Mouse (Mus musculus): ENCODE measurements around the gene Adgrv1.
"Not testable (repeated sequence)": the region's sequence is repeated elsewhere in the genome, so short reads cannot be mapped to it uniquely, and the experiment has no call there.

Gene Adgrv1

DNA sequence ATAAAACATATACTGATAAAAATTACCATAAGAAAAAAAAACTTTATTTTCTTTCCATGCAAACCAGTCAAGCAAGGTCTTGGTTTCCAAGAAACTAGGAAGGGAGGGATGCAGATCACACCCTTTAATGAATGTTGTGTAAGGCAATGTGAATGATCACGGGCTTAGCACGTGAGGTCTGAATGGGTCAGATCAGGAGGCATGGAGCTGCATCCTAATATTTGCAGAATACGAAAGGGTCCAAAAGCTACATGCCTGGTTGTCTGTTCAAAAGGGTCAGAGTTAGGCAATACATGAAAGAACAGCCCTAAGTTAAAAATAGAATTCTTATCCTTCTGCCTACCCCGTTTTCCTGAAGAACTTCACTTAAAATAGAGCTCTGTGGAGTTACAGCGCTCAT is 303.2 kb downstream of the Adgrv1 start:
- no peak for DNase-seq

DNA sequence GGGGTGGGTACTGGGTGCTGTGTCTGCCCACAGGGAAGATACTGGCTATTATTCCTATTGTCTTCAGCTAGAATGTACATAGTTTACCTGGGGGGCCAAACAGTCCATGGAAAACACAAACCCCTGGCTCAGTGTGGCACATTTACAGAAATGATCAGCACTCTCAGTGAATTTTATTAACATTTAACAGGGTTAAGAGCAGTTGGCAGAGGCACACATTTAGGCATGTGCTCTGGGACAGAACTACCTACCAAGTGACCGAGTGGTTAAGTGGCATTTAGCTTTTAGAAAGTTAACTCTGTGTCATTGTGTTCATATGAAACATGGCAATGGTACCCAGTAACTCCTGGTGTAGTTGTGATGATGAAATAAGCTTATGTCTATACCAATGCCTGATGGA is 304.8 kb downstream of the Adgrv1 start:
- DNase-seq, result no peak

DNA sequence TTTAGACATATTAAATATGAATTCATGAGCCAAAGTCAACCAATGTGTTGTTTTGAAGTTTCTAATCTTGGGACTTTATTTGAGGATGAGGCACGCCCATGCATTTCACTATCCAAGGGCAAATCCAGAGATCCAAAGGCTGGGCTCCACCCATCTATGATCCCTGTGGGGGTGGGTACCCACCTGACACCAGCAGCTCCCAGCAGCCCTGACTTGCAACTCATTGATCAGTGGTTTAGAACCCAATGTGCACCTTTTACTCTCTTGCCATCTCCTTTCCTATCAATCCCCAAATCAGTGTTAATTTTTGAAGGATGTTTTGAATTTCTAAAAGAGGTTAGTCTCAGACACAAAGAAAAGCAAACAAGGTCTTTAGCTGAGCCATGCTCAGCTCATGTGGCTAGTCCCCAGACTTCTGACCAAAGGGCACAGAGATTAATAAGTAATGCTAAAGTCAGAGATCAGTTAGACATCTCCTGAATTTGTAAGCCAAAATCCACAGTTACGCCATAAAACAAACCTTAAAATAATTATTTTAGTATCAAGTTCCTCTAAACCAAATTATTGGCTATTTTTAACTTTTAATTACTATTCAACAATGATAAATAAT is 307.2 kb downstream of the Adgrv1 start:
- DNase-seq, result no peak

DNA sequence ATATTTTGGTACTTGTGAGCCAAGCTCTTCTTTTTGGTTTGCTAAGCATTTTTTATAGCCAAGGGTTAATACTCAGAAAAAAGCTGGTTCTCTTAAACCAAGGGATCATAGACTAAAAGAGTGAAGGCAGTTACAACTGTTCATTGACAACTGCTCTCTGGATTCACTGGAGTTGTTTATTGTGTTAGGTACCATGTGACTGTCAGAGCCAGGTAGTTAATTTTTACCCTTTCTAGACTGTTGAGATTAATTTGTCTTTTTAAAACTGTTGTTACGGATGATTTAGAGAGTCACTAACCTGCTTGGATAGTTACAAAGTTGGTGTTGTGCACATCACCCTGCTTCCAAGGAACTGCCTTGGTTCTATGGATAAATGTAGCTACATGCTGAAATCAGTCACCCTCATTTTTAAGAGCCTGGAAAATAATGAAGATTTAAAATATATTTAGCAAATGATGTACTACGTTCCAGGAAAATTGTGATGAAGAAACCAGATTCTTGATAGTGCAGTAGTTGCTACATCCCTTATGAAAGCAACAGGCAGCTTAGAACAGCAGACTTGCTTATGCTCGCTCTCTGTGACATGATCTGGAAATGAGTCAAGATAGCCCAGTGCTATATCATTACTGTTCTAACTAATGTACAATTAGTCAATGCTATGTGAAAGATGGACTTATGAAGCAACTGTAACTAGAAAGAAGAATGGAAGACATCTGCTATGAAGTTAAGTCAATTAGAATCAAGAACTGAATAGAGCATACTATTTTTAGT is 309.2 kb downstream of the Adgrv1 start:
- no peak for DNase-seq

DNA sequence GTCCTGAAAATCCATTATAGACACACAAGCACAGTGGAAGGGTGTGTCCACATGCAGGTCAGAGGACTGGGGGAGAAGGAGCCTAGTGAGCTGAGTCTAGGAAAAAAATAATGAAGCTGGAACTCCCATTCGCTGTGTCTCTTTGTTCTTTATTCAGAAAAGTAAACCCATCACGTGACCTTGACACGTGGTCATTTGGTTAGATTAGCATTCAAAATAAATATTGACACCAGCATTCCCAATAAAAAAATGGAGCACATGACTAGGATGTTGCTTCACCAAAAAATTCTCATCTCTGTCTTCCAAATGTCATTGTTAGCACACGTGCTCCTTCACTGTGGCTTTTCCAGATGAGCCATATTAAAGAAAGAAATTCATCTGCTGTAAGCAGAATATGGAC is 316.4 kb downstream of the Adgrv1 start:
- no peak for DNase-seq

DNA sequence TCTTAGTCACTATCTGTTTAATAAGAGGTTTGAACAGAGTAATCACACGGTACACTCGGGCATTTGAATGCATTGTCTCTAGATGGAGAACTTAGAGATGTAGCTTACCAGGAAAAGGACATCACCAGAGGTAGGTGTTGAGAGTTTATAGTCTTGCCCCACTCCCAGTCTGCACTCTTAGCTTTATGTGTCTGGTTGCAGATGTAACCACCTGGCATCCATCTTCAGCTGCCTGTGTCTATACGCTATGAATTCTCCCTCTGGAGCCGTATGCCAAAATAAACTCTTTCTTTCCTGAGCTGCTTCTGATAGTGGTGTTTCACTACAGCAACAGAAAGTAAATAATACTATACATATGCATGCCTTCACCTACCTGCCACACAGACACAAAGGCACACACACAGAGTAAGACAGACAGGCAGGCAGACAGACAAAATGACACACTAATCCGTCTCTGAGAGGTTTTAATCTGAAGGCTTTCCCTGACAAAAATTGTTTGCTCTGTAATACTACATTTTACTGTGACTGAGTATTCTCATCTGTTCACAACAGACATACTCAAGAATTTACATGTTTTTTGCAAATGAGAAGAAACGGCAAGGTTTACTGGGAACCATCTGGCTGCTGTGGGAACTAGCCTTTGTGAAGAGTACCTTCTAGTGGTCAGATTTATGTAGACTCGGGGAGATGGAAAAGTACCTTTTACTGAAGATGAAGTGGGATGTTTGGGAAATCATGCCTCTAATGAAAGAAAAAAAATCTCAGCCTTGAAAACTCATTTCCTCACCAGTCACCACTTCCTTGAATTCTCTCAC is 318.4 kb downstream of the Adgrv1 start:
- DNase-seq, result peak in 1 of 2 experiments; percentile 24

DNA sequence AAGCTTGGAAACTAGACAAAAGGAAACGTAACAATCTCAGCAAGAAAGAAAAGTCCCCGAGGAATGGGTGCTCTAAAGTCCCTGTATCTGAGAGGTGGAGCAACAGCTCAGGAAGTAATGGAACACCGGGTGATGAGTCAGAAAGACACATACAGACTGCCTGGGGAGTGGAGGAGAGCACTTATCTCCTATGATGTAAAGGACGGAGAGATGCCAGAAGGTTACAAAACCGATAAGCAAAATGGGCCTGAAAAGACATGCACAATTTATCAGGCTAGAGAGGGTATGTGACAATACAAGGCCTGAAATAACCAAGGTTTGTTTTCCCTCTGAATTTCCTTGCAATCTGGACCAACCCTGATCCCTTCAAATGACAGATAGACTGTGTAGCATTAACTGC is 320.8 kb downstream of the Adgrv1 start:
- DNase-seq, result no peak

DNA sequence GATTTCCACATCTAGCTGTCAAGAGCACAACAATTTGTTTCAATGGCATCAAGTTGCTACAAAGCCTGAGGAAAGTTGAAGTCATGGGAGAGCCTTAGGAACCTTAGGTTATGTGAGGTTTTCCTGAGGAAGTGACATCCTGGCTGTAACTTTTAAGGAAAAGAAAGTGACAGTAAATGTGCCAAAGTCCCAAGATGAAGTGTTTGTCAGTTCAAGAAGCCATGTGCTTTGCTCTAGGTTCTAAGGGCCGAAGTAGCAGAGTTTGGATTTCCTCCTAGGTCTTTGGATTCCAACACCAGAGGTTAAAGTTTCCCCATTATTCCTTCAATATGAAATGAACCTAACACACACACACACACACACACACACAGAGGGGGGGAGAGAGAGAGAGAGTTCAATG is 332.1 kb downstream of the Adgrv1 start:
- no peak for DNase-seq

DNA sequence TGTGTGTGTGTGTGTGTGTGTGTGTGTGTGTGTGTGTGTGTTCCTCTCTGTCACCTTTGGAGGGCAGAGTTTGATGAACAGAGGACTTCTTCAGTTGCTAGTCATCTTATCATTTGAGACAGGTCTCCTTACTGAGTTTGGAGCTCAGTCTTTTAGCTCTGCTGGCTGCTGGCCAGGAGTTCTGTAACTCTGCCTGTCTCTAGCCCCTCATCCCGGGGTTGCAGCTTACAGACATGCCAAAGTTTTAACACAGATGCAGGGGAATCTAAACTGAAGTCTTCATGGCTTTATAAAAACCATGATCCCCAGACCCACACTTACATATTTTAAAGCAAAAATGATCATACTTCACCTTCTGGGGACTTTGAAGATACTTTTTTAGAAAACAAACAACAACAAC is 338.8 kb downstream of the Adgrv1 start:
- DNase-seq, result peak; percentile 14 to 25

DNA sequence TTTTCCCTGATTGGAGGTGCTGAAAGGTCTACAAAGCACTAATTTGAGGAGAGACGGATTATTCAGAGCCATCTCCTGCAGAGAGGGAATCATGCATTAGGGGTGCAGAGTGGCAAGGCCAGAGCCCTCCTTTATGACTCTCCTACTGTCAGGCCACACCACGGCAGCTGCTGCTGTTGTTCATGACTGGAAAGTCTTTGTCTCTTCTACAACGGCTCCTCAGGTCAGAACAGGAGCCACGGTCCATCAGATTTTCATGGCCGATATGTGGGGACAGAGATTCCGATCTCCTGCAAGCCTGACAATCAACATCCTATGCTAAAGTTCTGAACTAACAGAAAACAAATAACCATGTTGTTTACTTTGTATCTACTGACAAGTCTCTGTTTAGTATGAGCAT is 350.8 kb downstream of the Adgrv1 start:
- DNase-seq, result no peak

DNA sequence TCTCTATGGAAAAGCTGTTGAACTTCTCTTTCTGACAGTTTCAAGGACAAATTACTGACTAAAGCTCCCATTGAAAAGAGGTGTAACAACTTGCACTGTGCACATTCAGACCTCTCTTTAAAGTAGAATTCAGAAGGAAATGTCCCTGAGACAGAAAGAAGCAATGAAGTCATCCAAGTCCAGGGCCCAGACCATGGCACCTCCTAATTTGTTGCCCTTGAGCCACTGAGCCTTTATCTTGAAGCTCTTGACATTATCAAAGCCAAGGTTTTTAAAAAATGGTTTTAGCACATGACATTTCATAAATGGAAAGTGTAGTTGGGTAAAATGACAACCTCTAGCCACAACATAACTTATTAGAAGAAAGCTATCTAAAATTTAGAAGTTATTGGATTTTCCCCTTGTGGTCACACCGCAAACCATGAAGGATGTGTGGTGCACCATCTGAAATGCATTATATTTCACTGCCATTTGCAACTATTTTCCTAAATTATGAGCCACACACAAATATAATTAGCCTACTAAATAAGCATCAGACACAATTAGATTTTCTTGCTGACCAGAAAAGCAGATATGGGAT is 352.2 kb downstream of the Adgrv1 start:
- no peak for DNase-seq

DNA sequence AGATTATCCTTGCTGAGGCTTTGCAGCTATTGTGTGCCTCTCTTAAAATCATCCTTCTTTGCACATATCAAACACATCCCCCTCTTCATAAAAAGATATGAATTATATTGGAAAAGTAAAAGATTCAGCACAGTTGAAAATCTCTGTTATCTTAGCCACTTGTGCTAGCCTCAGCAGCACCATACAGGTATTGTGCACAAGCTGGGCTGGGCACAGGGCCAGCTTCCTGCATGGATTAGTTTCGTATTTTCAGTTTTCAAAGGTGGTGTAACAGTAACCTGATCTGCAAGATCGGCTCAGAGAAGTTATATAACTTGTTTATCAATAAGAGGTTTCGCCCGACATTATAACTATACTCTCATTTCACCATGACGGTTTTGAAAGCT is 353.6 kb downstream of the Adgrv1 start:
- peak; percentile 9 to 10 for DNase-seq

DNA sequence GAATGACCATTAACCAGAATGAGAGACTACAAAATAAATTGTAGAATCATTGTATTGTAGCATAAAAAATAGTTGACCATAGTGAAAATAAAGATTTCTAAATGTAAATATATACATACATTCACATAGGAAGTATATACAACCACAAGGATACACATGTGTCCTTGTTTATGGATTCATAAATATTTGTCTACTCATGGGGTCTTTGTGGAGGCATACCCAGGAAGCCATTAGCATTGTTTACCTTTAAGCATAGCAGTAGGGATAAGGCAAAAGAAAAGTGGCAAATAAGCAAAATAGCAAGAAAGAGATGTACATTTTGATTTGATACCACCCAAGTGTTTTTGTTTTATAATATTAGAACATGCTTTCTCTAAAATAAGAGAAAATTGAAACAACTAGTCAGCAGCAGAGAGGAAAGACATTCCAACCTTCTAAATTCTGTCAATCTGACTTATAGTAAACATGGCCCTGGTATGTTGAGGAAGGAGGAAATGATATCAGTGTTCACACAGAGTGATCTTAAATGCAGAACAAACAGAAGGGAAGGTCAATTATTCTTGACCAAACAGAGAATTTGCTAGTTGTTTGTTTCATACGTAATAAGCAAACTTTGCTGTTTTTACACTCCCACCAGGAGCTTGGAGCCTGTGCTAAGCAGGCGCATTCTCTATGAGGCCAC is 354.1 kb downstream of the Adgrv1 start:
- DNase-seq, result no peak

DNA sequence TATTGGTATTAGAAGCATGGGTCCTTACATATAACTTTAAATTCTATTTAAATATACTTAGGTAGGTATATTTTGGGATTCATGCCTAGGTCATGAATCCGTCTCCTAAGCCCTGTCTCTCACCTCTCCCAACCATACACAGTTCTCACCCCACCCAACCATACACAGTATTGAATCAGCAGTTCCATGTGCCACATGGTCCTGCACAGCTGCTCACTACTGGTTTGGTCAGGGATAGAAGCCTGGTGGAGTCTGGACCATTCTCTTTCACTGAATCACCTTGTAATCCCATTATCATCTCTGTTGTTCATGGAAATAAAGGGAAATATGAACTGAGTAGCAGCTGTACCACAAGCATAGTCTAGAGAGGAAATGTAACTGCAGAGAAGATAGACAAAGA is 359.1 kb downstream of the Adgrv1 start:
- DNase-seq, result no peak

DNA sequence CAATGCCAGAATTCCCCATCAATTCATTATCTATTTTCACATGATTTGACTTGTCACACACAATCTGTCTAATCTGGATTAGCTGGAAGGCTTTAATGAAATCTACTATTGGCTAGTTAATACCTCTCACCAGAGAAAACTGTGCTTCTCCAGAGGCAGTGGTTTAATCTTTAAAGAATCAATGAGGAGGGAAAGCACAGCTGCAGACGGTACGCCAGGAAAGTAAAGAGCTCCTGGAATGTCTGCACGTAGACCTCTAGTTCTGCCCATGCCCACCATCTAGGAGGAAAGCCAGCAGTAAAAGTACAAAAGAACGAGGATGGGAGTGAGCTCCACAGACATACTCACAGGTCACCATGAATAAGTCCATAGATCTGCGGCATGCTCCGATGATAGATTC is 362.6 kb downstream of the Adgrv1 start:
- no peak for DNase-seq

DNA sequence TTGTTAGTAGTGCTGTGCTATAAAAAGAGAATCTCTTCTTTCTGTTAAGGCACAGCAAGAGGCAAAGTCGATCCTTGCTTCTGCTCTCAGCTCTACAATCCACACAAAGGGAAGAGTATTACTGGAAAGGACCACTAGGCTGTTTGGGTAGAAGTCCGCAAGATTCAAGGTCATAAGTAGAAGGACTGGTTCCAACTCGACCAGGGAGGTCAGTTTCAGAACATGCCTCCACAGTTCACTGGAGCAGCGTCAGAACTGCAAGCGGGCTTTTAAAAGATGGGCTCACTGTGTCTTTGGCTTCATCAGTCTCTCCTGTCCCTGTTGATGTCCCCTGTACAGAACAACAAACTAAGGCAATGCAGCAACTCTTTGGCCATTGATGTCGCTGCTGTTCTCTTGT is 363.9 kb downstream of the Adgrv1 start:
- no peak for DNase-seq

DNA sequence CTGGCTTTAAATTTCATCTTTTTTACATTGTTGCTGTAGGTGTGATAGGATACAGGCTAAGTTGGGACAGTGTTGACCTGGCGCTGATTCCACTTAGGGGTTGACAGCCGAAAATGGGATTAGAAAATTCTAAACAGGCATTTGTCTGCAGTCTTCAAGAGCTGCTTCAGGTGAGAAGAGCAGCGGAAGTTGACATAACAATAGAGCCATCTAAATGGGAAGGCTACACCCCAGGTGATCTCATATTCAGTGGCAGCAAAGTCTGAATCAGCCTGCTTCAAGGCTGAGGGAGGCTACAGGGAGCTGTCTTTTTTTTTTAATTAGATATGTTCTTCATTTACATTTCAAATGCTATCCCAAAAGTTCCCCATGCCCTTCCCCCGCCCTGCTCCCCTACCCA is 365.5 kb downstream of the Adgrv1 start:
- not testable (repeated sequence) for DNase-seq

DNA sequence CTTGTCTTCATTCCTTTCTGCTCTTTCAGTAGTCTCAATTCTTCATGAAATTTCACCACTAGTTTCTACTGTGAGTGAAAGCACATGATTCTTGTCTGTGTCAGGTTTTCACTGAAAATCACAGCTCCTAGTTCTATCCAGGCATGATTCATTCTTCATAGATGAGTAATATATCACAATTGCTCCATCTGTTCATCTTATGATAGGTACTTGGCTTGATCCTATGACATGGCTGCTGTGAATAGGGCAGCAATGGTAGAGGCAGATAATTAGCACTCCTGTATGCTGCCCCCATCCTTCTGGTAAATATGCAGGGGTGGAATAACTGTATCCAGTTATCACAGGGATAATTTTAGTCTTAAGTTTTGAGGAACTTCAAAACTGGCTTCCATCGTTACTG is 368.5 kb downstream of the Adgrv1 start:
- DNase-seq, result no peak

DNA sequence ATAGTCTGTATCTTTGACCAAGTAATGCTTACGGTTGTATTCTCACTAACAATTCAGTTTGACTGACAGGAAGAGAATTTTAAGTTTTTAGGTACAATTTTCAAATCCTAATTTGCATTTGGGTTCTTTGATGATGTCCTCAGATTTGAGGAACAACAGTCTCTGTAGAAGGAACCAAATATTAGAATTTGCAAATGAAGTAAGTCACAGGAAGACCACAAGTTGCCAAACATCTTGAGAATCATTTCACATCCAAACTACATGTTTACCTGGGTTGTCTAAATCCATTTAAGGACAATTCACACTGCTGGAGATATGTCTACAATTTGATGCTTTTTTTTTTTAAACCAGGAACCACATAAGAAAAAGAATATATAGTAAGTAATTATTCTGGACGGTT is 391.8 kb downstream of the Adgrv1 start:
- no peak for DNase-seq

DNA sequence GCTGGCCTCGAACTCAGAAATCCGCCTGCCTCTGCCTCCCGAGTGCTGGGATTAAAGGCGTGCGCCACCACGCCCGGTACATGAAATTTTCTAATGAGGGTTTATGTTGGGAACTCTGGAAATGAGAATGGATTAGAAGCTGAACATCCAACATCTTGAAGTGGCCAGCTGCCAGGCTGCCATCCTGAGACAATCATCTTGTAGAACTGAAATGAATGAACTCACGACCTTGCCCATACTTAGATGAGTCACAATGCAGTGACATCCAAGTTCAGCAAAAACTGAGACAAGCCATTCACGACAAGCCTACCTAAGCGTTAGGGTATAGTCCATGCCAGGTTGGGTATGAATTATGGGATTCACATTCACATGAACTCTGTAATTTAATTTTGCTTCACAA is 393.1 kb downstream of the Adgrv1 start:
- DNase-seq, result no peak

DNA sequence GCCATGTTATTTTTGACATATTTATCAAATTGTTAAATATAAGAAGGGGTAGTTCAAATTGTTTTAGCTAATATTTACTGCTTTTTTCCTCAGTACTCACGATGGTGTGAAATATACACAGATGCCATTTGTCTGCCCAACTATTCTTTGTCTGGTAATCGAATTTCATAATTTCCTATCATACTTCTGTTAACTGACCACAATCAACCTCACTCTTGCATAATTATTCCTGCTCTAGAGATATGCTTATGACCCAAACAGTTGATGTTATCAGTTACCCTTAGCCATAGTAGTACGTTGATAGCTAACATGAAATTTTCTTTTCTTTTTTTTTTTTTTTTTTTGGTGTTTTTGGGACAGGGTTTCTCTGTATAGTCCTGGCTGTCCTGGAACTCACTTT is 393.5 kb downstream of the Adgrv1 start:
- no peak for DNase-seq

DNA sequence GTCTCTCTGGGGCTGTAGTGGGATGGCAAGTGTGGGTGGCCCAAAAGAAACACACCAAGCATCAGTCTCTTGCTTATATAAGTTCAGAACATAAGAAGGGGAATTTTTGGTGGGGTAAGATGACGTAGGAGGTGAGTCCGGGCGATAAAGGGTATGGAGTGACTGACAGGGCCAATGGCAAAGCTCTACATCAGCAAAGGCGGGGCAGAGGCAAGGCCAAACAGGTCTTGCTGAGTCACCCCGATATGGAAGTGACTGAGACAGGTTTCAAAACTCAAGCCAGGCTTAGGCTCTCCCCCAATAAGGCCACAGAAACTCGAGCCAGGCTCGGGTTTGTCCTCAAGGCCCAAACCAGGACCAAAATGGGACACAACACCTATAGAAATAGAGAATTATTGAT is 394.1 kb downstream of the Adgrv1 start:
- DNase-seq, result no peak

DNA sequence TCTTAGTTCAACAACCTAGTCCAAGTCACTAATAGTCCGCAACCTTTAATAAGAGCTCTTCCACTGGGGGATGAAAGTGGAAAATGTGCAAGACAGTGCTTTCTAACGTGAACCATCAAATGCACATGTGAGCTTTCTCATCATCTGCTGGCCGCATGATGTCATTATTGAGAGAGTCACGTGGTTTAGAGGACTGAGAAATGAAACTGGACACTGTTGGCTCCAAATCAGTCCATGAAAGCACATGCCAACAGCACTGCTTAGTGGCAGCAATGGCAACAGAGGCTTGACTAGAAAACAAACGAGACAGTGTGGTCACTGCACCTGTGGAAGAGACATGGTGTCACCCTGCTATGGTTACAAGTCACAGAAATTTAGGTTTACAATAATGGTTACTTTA is 395.0 kb downstream of the Adgrv1 start:
- peak; percentile 12 to 26 for DNase-seq

Measured in cerebellum, postnatal 10 days (tissue).